Mouse (Mus musculus) limb, embryonic 11.5 days (tissue): ENCODE results near the gene Sh2d4b. TPM values are rescaled to one million over a fixed set of nuclear protein-coding genes. Genes with fewer than 3 reads are reported as not detected.

Experiments used
- ATAC-seq: fragments of 200-750 bp; cut with Nextera tagmentation; 2 replicates; pipeline ENCODE4 v1.8.0; 2017; ENCODE audit warnings: low read depth; ENCODE audit not compliant: insufficient number of reproducible peaks, low FRiP score, low TSS enrichment
- DNase-seq: peaks from one replicate; pipeline ENCODE4 v3.0.0-alpha.2; 2015; ENCODE audit warnings: low spot score
- H3K27ac ChIP-seq: fragments of 300-500 bp; sonication (generic); replicated peaks from 2 replicates; pipeline ENCODE4 v1.5.1; 2014; ENCODE audit warnings: low read depth, mild to moderate bottlenecking, low read length
- H3K27me3 ChIP-seq: fragments of 300-500 bp; sonication (generic); 2 replicates; pipeline ENCODE4 v1.6.1; 2014; ENCODE audit warnings: mild to moderate bottlenecking, low read length, mixed read lengths; ENCODE audit not compliant: control insufficient read depth, insufficient read depth
- H3K36me3 ChIP-seq: fragments of 300-500 bp; sonication (generic); 2 replicates; pipeline ENCODE4 v1.6.1; 2014; ENCODE audit warnings: mild to moderate bottlenecking, low read length, moderate library complexity, mixed read lengths; ENCODE audit not compliant: control insufficient read depth, insufficient read depth
- H3K4me1 ChIP-seq: fragments of 300-500 bp; sonication (generic); 2 replicates; pipeline ENCODE4 v1.6.1; 2014; ENCODE audit warnings: low read length, mixed read lengths; ENCODE audit not compliant: control insufficient read depth, insufficient read depth
- H3K4me2 ChIP-seq: fragments of 300-500 bp; sonication (generic); 2 replicates; pipeline ENCODE4 v1.6.1; 2014; ENCODE audit warnings: low read depth, mild to moderate bottlenecking, moderate library complexity; ENCODE audit not compliant: severe bottlenecking
- H3K4me3 ChIP-seq: fragments of 300-500 bp; sonication (generic); 2 replicates; pipeline ENCODE4 v1.5.1; 2014; ENCODE audit warnings: low read depth, low read length
- H3K9ac ChIP-seq: fragments of 300-500 bp; sonication (generic); 2 replicates; pipeline ENCODE4 v1.6.1; 2014; ENCODE audit warnings: mild to moderate bottlenecking, low read length
- H3K9me3 ChIP-seq: fragments of 300-500 bp; sonication (generic); 2 replicates; pipeline ENCODE4 v1.6.1; 2016; ENCODE audit warnings: low read length; ENCODE audit not compliant: control insufficient read depth
- WGBS: fragments of 180-500 bp; shearing (Covaris S2); extraction: QIAGEN DNeasy Blood & Tissue Kit; methylation state at CpG from one replicate; pipeline ENCODE4 v1.1.7; 2014; 5-methylcytosine and 5-hydroxymethylcytosine counted together
- polyA plus RNA-seq: library from polyadenylated mRNA; unstranded; fragments of >200 nt; fragmentation: Nextera tagmentation; extraction: Ambion mirVana; gene quantifications from 2 replicates; pipeline ENCODE4 v1.2.1, GENCODE M21; 2014

The Sh2d4b gene
- polyA plus RNA-seq, 1 experiment from 2014 or later = 0.32 TPM

- H3K4me3 ChIP-seq = no peak overlapping the region
- DNase-seq (peak; percentile 96), ATAC-seq (peak; percentile 3; the same call in 1 of the 2 replicates)
- H3K36me3 ChIP-seq = 0 out of 2 replicates have a peak, but pooled peaks cover 2% of the 10 kb centered on the region
- H3K9me3 ChIP-seq = no peaks in the 10 kb centered on the region
- no peaks in the 10 kb centered on the region for H3K4me1 ChIP-seq
- no peaks in the 10 kb centered on the region for H3K27me3 ChIP-seq
- H3K4me2 ChIP-seq = no peak overlapping the region
- H3K9ac ChIP-seq = no peak overlapping the region
- 0% methylated on average over 1 of the region's 1 CpGs for WGBS
- no peak overlapping the region for H3K27ac ChIP-seq
Observed at GRCm38 (mm10) chr14:40917632-40918031, 24.6 kb upstream of the Sh2d4b start.

DNA sequence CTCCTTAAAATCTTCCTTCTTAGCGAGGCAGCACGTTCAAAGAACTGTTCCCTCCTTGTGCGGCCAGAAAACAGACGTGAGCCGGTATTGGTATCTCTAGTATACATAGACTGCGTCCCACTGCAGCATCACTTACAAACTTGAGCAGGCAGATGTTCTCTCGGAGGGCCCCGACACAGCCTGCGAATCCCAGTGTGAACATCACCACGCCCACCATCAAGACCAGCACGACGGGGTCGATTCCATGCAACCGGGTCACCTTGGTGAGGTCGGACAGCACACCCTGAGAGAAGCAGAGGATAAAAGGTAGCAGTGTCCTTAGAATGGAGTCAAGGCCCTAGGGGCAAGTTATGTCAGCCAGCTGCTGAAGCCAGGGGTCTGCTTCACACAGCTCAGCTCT lies 23.6 kb upstream of the Sh2d4b start:
- no peak for ATAC-seq
- WGBS = 91% methylated on average over 15 of the region's 15 CpGs
- Histone ChIP-seq H3K9me3 (no peaks in the 10 kb centered on the region), H3K4me1 (no peaks in the 10 kb centered on the region), H3K36me3 (0 out of 2 replicates have a peak, but pooled peaks cover 2% of the 10 kb centered on the region), H3K27me3 (no peaks in the 10 kb centered on the region), H3K9ac (no peak overlapping the region), H3K27ac (no peak overlapping the region), H3K4me3 (no peak overlapping the region), H3K4me2 (no peak overlapping the region)
- DNase-seq = no peak

- H3K4me1 ChIP-seq = no peaks in the 10 kb centered on the region
- ATAC-seq = no peak
- WGBS = 92% methylated on average over 8 of the region's 8 CpGs
- H3K9ac ChIP-seq = no peak overlapping the region
- H3K9me3 ChIP-seq = no peaks in the 10 kb centered on the region
- no peak overlapping the region for H3K4me2 ChIP-seq
- no peak overlapping the region for H3K27ac ChIP-seq
- H3K4me3 ChIP-seq = no peak overlapping the region
- no peak for DNase-seq
- H3K36me3 ChIP-seq = peaks cover 2% of the 10 kb centered on the region; the same call in 1 of the 2 replicates
- no peaks in the 10 kb centered on the region for H3K27me3 ChIP-seq
Observed at GRCm38 (mm10) chr14:40915838-40916237, 22.8 kb upstream of the Sh2d4b start.

GRCm38 (mm10) chr14:40914701-40915100 lies 21.6 kb upstream of the Sh2d4b start:
- WGBS = 73% methylated on average over 3 of the region's 3 CpGs
- H3K36me3 ChIP-seq = peaks cover 2% of the 10 kb centered on the region; the same call in 1 of the 2 replicates
- ATAC-seq = no peak
- DNase-seq = no peak
- H3K27me3 ChIP-seq = no peaks in the 10 kb centered on the region
- no peak overlapping the region for H3K27ac ChIP-seq
- no peak overlapping the region for H3K9ac ChIP-seq
- H3K4me3 ChIP-seq = no peak overlapping the region
- H3K9me3 ChIP-seq = no peaks in the 10 kb centered on the region
- H3K4me2 ChIP-seq = no peak overlapping the region
- no peaks in the 10 kb centered on the region for H3K4me1 ChIP-seq

GRCm38 (mm10) chr14:40913709-40914108 lies 20.6 kb upstream of the Sh2d4b start:
- ATAC-seq (no peak), DNase-seq (no peak)
- Histone ChIP-seq H3K9me3 (no peaks in the 10 kb centered on the region), H3K4me2 (no peak overlapping the region), H3K4me1 (no peaks in the 10 kb centered on the region), H3K27ac (no peak overlapping the region), H3K36me3 (peaks cover 2% of the 10 kb centered on the region; the same call in 1 of the 2 replicates), H3K4me3 (no peak overlapping the region), H3K27me3 (no peaks in the 10 kb centered on the region), H3K9ac (no peak overlapping the region)
- WGBS = 53% methylated on average over 6 of the region's 6 CpGs

DNA sequence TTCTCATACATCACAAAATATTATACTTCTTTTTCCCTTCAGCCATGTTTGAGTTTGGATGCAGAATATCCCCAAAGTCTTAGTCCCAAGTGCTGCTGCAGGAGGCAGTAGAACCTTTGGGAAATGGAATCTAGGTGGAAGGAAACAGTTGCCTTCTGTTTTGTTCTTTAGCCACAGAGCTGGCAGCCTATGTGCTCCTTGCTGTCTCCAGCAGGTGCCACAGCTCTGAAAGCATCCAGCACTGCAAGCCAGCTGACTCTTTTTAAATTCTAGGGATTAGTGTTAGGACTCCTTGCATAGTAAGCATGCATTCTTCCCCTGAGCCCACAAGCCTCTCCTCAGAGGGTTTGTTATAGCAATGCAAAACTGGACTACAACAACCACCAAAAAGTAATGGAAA lies 18.5 kb upstream of the Sh2d4b start:
- Histone ChIP-seq H3K9me3 (no peaks in the 10 kb centered on the region), H3K4me1 (no peaks in the 10 kb centered on the region), H3K36me3 (peaks cover 6% of the 10 kb centered on the region; the same call in 1 of the 2 replicates), H3K27ac (no peak overlapping the region), H3K4me2 (no peak overlapping the region), H3K27me3 (no peaks in the 10 kb centered on the region), H3K4me3 (no peak overlapping the region), H3K9ac (no peak overlapping the region)
- no peak for ATAC-seq
- no peak for DNase-seq

- no peak for DNase-seq
Observed at GRCm38 (mm10) chr14:40908763-40909162, 15.7 kb upstream of the Sh2d4b start.

GRCm38 (mm10) chr14:40906770-40907169 lies 13.7 kb upstream of the Sh2d4b start:
- DNase-seq (no peak), ATAC-seq (no peak)
- no peak overlapping the region for H3K27ac ChIP-seq
- no peaks in the 10 kb centered on the region for H3K9me3 ChIP-seq
- H3K4me1 ChIP-seq = no peaks in the 10 kb centered on the region
- WGBS = 90% methylated on average over 9 of the region's 9 CpGs
- H3K36me3 ChIP-seq = peaks cover 4% of the 10 kb centered on the region; the same call in 1 of the 2 replicates
- H3K4me3 ChIP-seq = no peak overlapping the region
- H3K9ac ChIP-seq = no peak overlapping the region
- no peak overlapping the region for H3K4me2 ChIP-seq
- H3K27me3 ChIP-seq = no peaks in the 10 kb centered on the region

More at GRCm38 (mm10) chr14:40908763-40909162, 15.7 kb upstream of the Sh2d4b start:
- Histone ChIP-seq H3K4me3 (no peak overlapping the region), H3K27ac (no peak overlapping the region), H3K4me1 (no peaks in the 10 kb centered on the region), H3K9ac (no peak overlapping the region), H3K27me3 (no peaks in the 10 kb centered on the region), H3K36me3 (peaks cover 4% of the 10 kb centered on the region; the same call in 1 of the 2 replicates), H3K4me2 (no peak overlapping the region), H3K9me3 (no peaks in the 10 kb centered on the region)
- WGBS = 93% methylated on average over 9 of the region's 9 CpGs
- no peak for ATAC-seq

DNA sequence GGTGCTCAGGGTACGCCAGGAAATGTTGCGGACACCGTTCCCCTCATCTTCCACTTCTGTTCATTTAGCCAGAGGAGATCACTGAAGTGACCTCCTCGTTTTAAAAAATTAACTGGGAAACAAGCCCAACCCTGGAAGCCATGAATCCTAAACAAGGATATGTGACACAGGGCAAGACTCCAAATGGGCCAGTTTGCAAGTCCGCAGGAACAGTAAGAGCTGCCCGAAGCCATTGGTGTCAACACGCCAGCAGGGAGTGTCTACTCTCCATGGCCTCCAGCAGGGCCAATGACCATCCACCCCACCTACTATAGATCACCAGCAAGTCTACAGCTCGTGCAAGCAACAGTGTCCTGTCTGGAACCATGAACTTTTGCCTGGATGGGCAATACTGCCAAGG lies 12.7 kb upstream of the Sh2d4b start:
- H3K9ac ChIP-seq = no peak overlapping the region
- ATAC-seq (no peak), DNase-seq (no peak)
- no peak overlapping the region for H3K4me3 ChIP-seq
- H3K9me3 ChIP-seq = no peaks in the 10 kb centered on the region
- no peaks in the 10 kb centered on the region for H3K4me1 ChIP-seq
- no peaks in the 10 kb centered on the region for H3K27me3 ChIP-seq
- H3K4me2 ChIP-seq = no peak overlapping the region
- 92% methylated on average over 8 of the region's 8 CpGs for WGBS
- peaks cover 4% of the 10 kb centered on the region; the same call in 1 of the 2 replicates for H3K36me3 ChIP-seq
- no peak overlapping the region for H3K27ac ChIP-seq
